Comparison of ENCODE assay signal across 8 mouse cellular contexts in genomic region chr8:94916960-94917324, GRCm38 (mm10). TPM values are rescaled to one million over a fixed set of nuclear protein-coding genes. Genes with fewer than 3 reads are reported as not detected.
A peak's percentile ranks its signal among the peaks of the same experiment; 100 is the strongest.
DNase-seq lines count a peak whose midpoint lies in the region; ATAC-seq lines count a peak whose summit lies in the region.

No protein-coding gene starts in this region.

- no peaks in the 10 kb centered on the region for H3K9me3 ChIP-seq in kidney, embryonic 15.5 days (replicated peaks)
- H3K9me3 ChIP-seq in hindbrain, embryonic 15.5 days: no peaks in the 10 kb centered on the region
- no peaks in the 10 kb centered on the region for H3K9me3 ChIP-seq in midbrain, embryonic 16.5 days (replicated peaks; ENCODE audit: control insufficient read depth, low read length, poor library complexity, severe bottlenecking)

- peaks cover 50% of the 10 kb centered on the region for H3K4me1 ChIP-seq in kidney, embryonic 15.5 days
- H3K4me1 ChIP-seq in hindbrain, embryonic 15.5 days (replicated peaks): peaks cover 41% of the 10 kb centered on the region
- peaks cover 17% of the 10 kb centered on the region for H3K4me1 ChIP-seq in midbrain, embryonic 16.5 days (ENCODE audit: control insufficient read depth, insufficient read depth, low read length)

- no peak for DNase-seq in kidney, adult 11 months
- no peak for DNase-seq in embryo, embryonic 9.5 days (ENCODE audit: extremely low spot score)
- no peak for DNase-seq in retina, embryonic 14.5 days (ENCODE audit: low spot score)

- 6% methylated on average over 10 of the region's 10 CpGs for WGBS in kidney, embryonic 15.5 days
- WGBS in hindbrain, embryonic 15.5 days: 14% methylated on average over 10 of the region's 10 CpGs
- WGBS in midbrain, embryonic 16.5 days: 10% methylated on average over 10 of the region's 10 CpGs

- peak; percentile 24; the same call in 1 of the 2 replicates for ATAC-seq in kidney, embryonic 15.5 days (replicated peaks; ENCODE audit: low FRiP score)
- 0 out of 2 replicates have a peak, but pooled peaks have one; percentile 1 for ATAC-seq in common myeloid progenitor, adult 5-6 weeks (replicated peaks; ENCODE audit: low read depth, poor library complexity, severe bottlenecking)
- ATAC-seq in hindbrain, embryonic 15.5 days (ENCODE audit: low FRiP score, low read depth): no peak
- peak; percentile 13; the same call in 1 of the 2 replicates for ATAC-seq in midbrain, embryonic 16.5 days
- ATAC-seq in inflammation-experienced regulatory T-cells, adult 6 months: no peak

- H3K4me2 ChIP-seq in kidney, embryonic 15.5 days: peak overlapping the region; percentile 89
- peak overlapping the region; percentile 83 for H3K4me2 ChIP-seq in hindbrain, embryonic 15.5 days
- H3K4me2 ChIP-seq in midbrain, embryonic 16.5 days (ENCODE audit: low read length): peak overlapping the region; percentile 86

- peak overlapping the region; percentile 43; the same call in 1 of the 2 replicates for H3K27ac ChIP-seq in kidney, embryonic 15.5 days
- H3K27ac ChIP-seq in hindbrain, embryonic 15.5 days (replicated peaks): no peak overlapping the region; the same call in 1 of the 2 replicates
- H3K27ac ChIP-seq in midbrain, embryonic 16.5 days (ENCODE audit: low read length): no peak overlapping the region

- H3K4me3 ChIP-seq in kidney, embryonic 15.5 days (replicated peaks): peak overlapping the region; percentile 70
- H3K4me3 ChIP-seq in hindbrain, embryonic 15.5 days: peak overlapping the region; percentile 47
- peak overlapping the region; percentile 52 for H3K4me3 ChIP-seq in midbrain, embryonic 16.5 days (ENCODE audit: low read depth, low read length)

- peaks cover 25% of the 10 kb centered on the region for H3K27me3 ChIP-seq in kidney, embryonic 15.5 days
- peaks cover 27% of the 10 kb centered on the region for H3K27me3 ChIP-seq in hindbrain, embryonic 15.5 days
- H3K27me3 ChIP-seq in midbrain, embryonic 16.5 days (ENCODE audit: control insufficient read depth, insufficient read depth, low read depth, low read length): peaks cover 49% of the 10 kb centered on the region

- peak overlapping the region; percentile 50 for H3K9ac ChIP-seq in kidney, embryonic 15.5 days
- H3K9ac ChIP-seq in hindbrain, embryonic 15.5 days: 0 out of 2 replicates have a peak overlapping the region, but pooled peaks have one; percentile 25
- 0 out of 2 replicates have a peak overlapping the region, but pooled peaks have one; percentile 32 for H3K9ac ChIP-seq in midbrain, embryonic 16.5 days (ENCODE audit: low read depth, low read length)

- H3K36me3 ChIP-seq in kidney, embryonic 15.5 days: peaks cover 12% of the 10 kb centered on the region
- no peaks in the 10 kb centered on the region for H3K36me3 ChIP-seq in hindbrain, embryonic 15.5 days
- H3K36me3 ChIP-seq in midbrain, embryonic 16.5 days (ENCODE audit: control insufficient read depth, insufficient read depth, low read length): no peaks in the 10 kb centered on the region

RNA-seq across cellular contexts. Expression of gene Ccdc102a, which starts 1.0 kb away (rescaled TPM):
- 21.6 and 24.1 TPM in 2 replicates for polyA plus RNA-seq in kidney, embryonic 15.5 days (2015; fragmentation: Nextera tagmentation; extraction: Ambion mirVana)
- 0.58 and 2.2 TPM in 2 replicates for total RNA-seq in common myeloid progenitor, adult 5-6 weeks (2017)
- 6.6 and 7.6 TPM in 2 replicates for polyA plus RNA-seq in hindbrain, embryonic 15.5 days (2015; fragmentation: Nextera tagmentation; extraction: Ambion mirVana)
- 3.4 and 3.8 TPM in 2 replicates for polyA plus RNA-seq in midbrain, embryonic 16.5 days (2015; fragmentation: Nextera tagmentation; extraction: Ambion mirVana)
- 1 to 10 TPM in 1 of 3 experiments, under 1 TPM in 2; 0.24 to 1.0 (median 0.25) TPM for polyA plus RNA-seq in inflammation-experienced regulatory T-cells, adult 6 months (2017; shearing (Covaris generic))

RNA-seq across cellular contexts. Expression of gene Adgrg5, which starts 6.6 kb away (rescaled TPM):
- polyA plus RNA-seq in kidney, embryonic 15.5 days (2015; fragmentation: Nextera tagmentation; extraction: Ambion mirVana): 0.05 and 0.13 TPM in 2 replicates
- 0.05 TPM in 1 of 2 replicates, not detected in the other for total RNA-seq in common myeloid progenitor, adult 5-6 weeks (2017)
- polyA plus RNA-seq in hindbrain, embryonic 15.5 days (2015; fragmentation: Nextera tagmentation; extraction: Ambion mirVana): 0.17 and 0.25 TPM in 2 replicates
- polyA plus RNA-seq in midbrain, embryonic 16.5 days (2015; fragmentation: Nextera tagmentation; extraction: Ambion mirVana): 0.62 TPM in 1 of 2 replicates, not detected in the other
- 1 to 10 TPM; 1.8 to 4.3 (median 4.1) TPM for polyA plus RNA-seq in inflammation-experienced regulatory T-cells, adult 6 months (2017; shearing (Covaris generic))

RNA-seq across cellular contexts. Expression of gene Dok4, which starts 40.8 kb away (rescaled TPM):
- 27.0 and 32.8 TPM in 2 replicates for polyA plus RNA-seq in kidney, embryonic 15.5 days (2015; fragmentation: Nextera tagmentation; extraction: Ambion mirVana)
- total RNA-seq in common myeloid progenitor, adult 5-6 weeks (2017): 0.78 and 0.82 TPM in 2 replicates
- polyA plus RNA-seq in hindbrain, embryonic 15.5 days (2015; fragmentation: Nextera tagmentation; extraction: Ambion mirVana): 84.1 and 88.9 TPM in 2 replicates
- 96.2 and 112 TPM in 2 replicates for polyA plus RNA-seq in midbrain, embryonic 16.5 days (2015; fragmentation: Nextera tagmentation; extraction: Ambion mirVana)
- under 1 TPM; 0.35 to 0.50 (median 0.50) TPM for polyA plus RNA-seq in inflammation-experienced regulatory T-cells, adult 6 months (2017; shearing (Covaris generic))

RNA-seq across cellular contexts. Expression of gene Adgrg1, which starts 57.6 kb away (rescaled TPM):
- polyA plus RNA-seq in kidney, embryonic 15.5 days (2015; fragmentation: Nextera tagmentation; extraction: Ambion mirVana): 41.7 and 44.8 TPM in 2 replicates
- 293 and 407 TPM in 2 replicates for total RNA-seq in common myeloid progenitor, adult 5-6 weeks (2017)
- polyA plus RNA-seq in hindbrain, embryonic 15.5 days (2015; fragmentation: Nextera tagmentation; extraction: Ambion mirVana): 116 and 122 TPM in 2 replicates
- polyA plus RNA-seq in midbrain, embryonic 16.5 days (2015; fragmentation: Nextera tagmentation; extraction: Ambion mirVana): 147 and 153 TPM in 2 replicates
- polyA plus RNA-seq in inflammation-experienced regulatory T-cells, adult 6 months (2017; shearing (Covaris generic)): 1 to 10 TPM in 2 of 3 experiments, under 1 TPM in 1; 0.52 to 5.5 (median 4.5) TPM

RNA-seq across cellular contexts. Expression of gene Polr2c, which starts 59.7 kb away (rescaled TPM):
- polyA plus RNA-seq in kidney, embryonic 15.5 days (2015; fragmentation: Nextera tagmentation; extraction: Ambion mirVana): 155 and 157 TPM in 2 replicates
- total RNA-seq in common myeloid progenitor, adult 5-6 weeks (2017): 51.3 and 54.3 TPM in 2 replicates
- 111 TPM in 2 replicates for polyA plus RNA-seq in hindbrain, embryonic 15.5 days (2015; fragmentation: Nextera tagmentation; extraction: Ambion mirVana)
- polyA plus RNA-seq in midbrain, embryonic 16.5 days (2015; fragmentation: Nextera tagmentation; extraction: Ambion mirVana): 111 and 112 TPM in 2 replicates
- polyA plus RNA-seq in inflammation-experienced regulatory T-cells, adult 6 months (2017; shearing (Covaris generic)): 100 to 1,000 TPM in 2 of 3 experiments, 10 to 100 TPM in 1; 85.4 to 108 (median 104) TPM

Comparison
In these comparisons a context has a peak if more than half of its experiments do, and no peak if none do; other contexts are left out.
1. ATAC-seq: peak in kidney, embryonic 15.5 days (single experiment), common myeloid progenitor, adult 5-6 weeks (single experiment) and midbrain, embryonic 16.5 days (single experiment); none in hindbrain, embryonic 15.5 days (single experiment) and inflammation-experienced regulatory T-cells, adult 6 months (single experiment).
2. RNA of gene Dok4, which starts 40.8 kb away (polyA plus RNA-seq): 96.2 to 112 TPM in midbrain, embryonic 16.5 days, 84.1 to 88.9 TPM in hindbrain, embryonic 15.5 days and 27.0 to 32.8 TPM in kidney, embryonic 15.5 days; 0.35 to 0.50 TPM in inflammation-experienced regulatory T-cells, adult 6 months; every median in the first group is over 10 times any median in the second.
3. Peak in every context shown above with its lines, with median percentiles within 50 percentile points of each other: H3K4me2 ChIP-seq, H3K4me3 ChIP-seq and H3K9ac ChIP-seq.